Mouse (Mus musculus) bone marrow, adult 2 months (tissue): Measurements from ENCODE around the gene Fbxl5.

Experiments
- CTCF ChIP-seq: fragments of 200-500 bp; IDR thresholded peaks from 2 replicates; pipeline ENCODE4 v1.5.1; 2011; ENCODE audit warnings: low read length, control low read depth; ENCODE audit not compliant: control insufficient read depth, insufficient read depth
- POLR2A ChIP-seq: fragments of 200-500 bp; IDR thresholded peaks from 2 replicates; pipeline ENCODE4 v1.6.1; 2011; ENCODE audit warnings: low read depth, mild to moderate bottlenecking, control low read depth, low read length, borderline replicate concordance; ENCODE audit not compliant: control insufficient read depth

GRCm38 (mm10) chr5:43845083-43845482, 23.6 kb upstream of the Fbxl5 start:
- TF ChIP-seq CTCF (no peak), POLR2A (no peak)
